Mouse (Mus musculus) left cerebral cortex, postnatal 10 days (tissue): ENCODE data around the gene Ifit1bl2. TPM values are rescaled to one million over a fixed set of nuclear protein-coding genes. Genes with fewer than 3 reads are reported as not detected.
A peak's percentile ranks its signal among the peaks of the same experiment; 100 is the strongest.
"Not testable (repeated sequence)": the region's sequence is repeated elsewhere in the genome, so short reads cannot be mapped to it uniquely, and the experiment has no call there.

ENCODE experiments used
- DNase-seq, 2 experiments: peaks; one replicate each; pipeline ENCODE4 v3.0.0; 2021 to 2022; ENCODE audit warnings: low spot score in 2 of 2, mixed read lengths in 1 of 2; ENCODE audit errors: extremely low spot score in 1 of 2
- intact Hi-C: fragments of 180-260 bp; cut with DNase I; formaldehyde crosslinking; loops from one replicate; pipeline ENCODE4 v1.15.1; 2025
- total RNA-seq, 2 experiments: library from RNA; stranded (reverse); gene quantifications; 2 replicates each; pipeline ENCODE4 v1.2.3; 2021

Ifit1bl2 gene
- under 1 TPM; 0.30 to 0.47 TPM for total RNA-seq

- no peak for DNase-seq
- intact Hi-C loops = no loop called here
Measured at GRCm38 (mm10) chr19:34640623-34641022, at the start of gene Ifit1bl2, which contains the start of gene Ifit1. Ifit1bl2 (minus strand) TSS chr19:34640743. Ifit1 (plus strand) TSS chr19:34640871.

- no peak for DNase-seq
- intact Hi-C loops = loop anchor here (5.0 kb wide), 2 partner anchors 67 to 87 kb away; no protein-coding TSS in a partner anchor
Measured at GRCm38 (mm10) chr19:34685530-34685929, 45.0 kb upstream of the Ifit1bl2 start.

GRCm38 (mm10) chr19:34684857-34685256, 44.3 kb upstream of the Ifit1bl2 start:
- DNase-seq = peak; percentile 16 to 50
- intact Hi-C loops = loop anchor here (5.0 kb wide), 2 partner anchors 67 to 87 kb away; no protein-coding TSS in a partner anchor

GRCm38 (mm10) chr19:34678428-34678827, 37.9 kb upstream of the Ifit1bl2 start:
- no peak for DNase-seq
- intact Hi-C loops = no loop called here

GRCm38 (mm10) chr19:34673476-34673875, 32.9 kb upstream of the Ifit1bl2 start:
- intact Hi-C loops = no loop called here
- peak in 1 of 2 experiments; percentile 63 for DNase-seq

GRCm38 (mm10) chr19:34666127-34666526, 25.6 kb upstream of the Ifit1bl2 start:
- peak; percentile 45 to 70 for DNase-seq
- intact Hi-C loops = loop anchor here (5.0 to 10.0 kb wide), 3 partner anchors 106 to 1399 kb away; partner anchors contain the start of gene Kif20b

- intact Hi-C loops = loop anchor here (5.0 to 10.0 kb wide), 4 partner anchors 262 to 1402 kb away; partner anchors contain the start of gene Kif20b
- DNase-seq = no peak
Measured at GRCm38 (mm10) chr19:34662740-34663139, 22.2 kb upstream of the Ifit1bl2 start.

GRCm38 (mm10) chr19:34662067-34662507, 21.5 kb upstream of the Ifit1bl2 start:
- intact Hi-C loops = loop anchor here (5.0 to 10.0 kb wide), 4 partner anchors 263 to 1403 kb away; partner anchors contain the start of gene Kif20b
- peak; percentile 45 to 72 for DNase-seq

- intact Hi-C loops = no loop called here
- DNase-seq = no peak
Measured at GRCm38 (mm10) chr19:34656511-34657298, 16.2 kb upstream of the Ifit1bl2 start.

- no peak for DNase-seq
- intact Hi-C loops = no loop called here
Measured at GRCm38 (mm10) chr19:34655227-34655805, 14.8 kb upstream of the Ifit1bl2 start.

GRCm38 (mm10) chr19:34650997-34651396, 10.5 kb upstream of the Ifit1bl2 start:
- DNase-seq = no peak
- intact Hi-C loops = no loop called here

- DNase-seq = no peak
- intact Hi-C loops = no loop called here
Measured at GRCm38 (mm10) chr19:34650276-34650675, 9.7 kb upstream of the Ifit1bl2 start.

- intact Hi-C loops, DNase-seq: not testable (repeated sequence)
Measured at GRCm38 (mm10) chr19:34647630-34648029, 7.1 kb upstream of the Ifit1bl2 start.

- no peak for DNase-seq
- intact Hi-C loops = no loop called here
Measured at GRCm38 (mm10) chr19:34642616-34643015, 2.1 kb upstream of the Ifit1bl2 start.

GRCm38 (mm10) chr19:34636933-34637557, 3.5 kb downstream of the Ifit1bl2 start:
- peak; percentile 23 to 39 for DNase-seq
- intact Hi-C loops = loop anchor here (5.0 kb wide), 1 partner anchor 90 kb away; no protein-coding TSS in a partner anchor

GRCm38 (mm10) chr19:34633484-34633883, 7.1 kb downstream of the Ifit1bl2 start:
- no peak for DNase-seq
- intact Hi-C loops = no loop called here

- intact Hi-C loops = no loop called here
- DNase-seq = no peak
Measured at GRCm38 (mm10) chr19:34631487-34631886, 9.1 kb downstream of the Ifit1bl2 start.

GRCm38 (mm10) chr19:34627496-34627895, 13.0 kb downstream of the Ifit1bl2 start:
- intact Hi-C loops = no loop called here
- DNase-seq = no peak

- intact Hi-C loops = loop anchor here (5.0 kb wide), 1 partner anchor 37 kb away; no protein-coding TSS in a partner anchor
Measured at GRCm38 (mm10) chr19:34624663-34625062, 15.9 kb downstream of the Ifit1bl2 start.

More at GRCm38 (mm10) chr19:34624663-34625062, 15.9 kb downstream of the Ifit1bl2 start:
- DNase-seq = no peak
